Mouse (Mus musculus) erythroblast, embryonic 14.5 days (primary cell): ENCODE measurements around the gene Iqsec1.

Source experiments
- GATA1 ChIP-seq: IDR thresholded peaks from 2 replicates; pipeline ENCODE4 v1.6.1; 2012; ENCODE audit warnings: low read length, inconsistent platforms, mixed read lengths
- TAL1 ChIP-seq: IDR thresholded peaks from 3 replicates; pipeline ENCODE4 v1.6.1; 2012; ENCODE audit warnings: low read length, inconsistent platforms, mixed read lengths

GRCm38 (mm10) chr6:90678759-90679158 lies 309.7 kb downstream of the Iqsec1 start:
- TF ChIP-seq TAL1 (no peak), GATA1 (no peak)
